Mouse (Mus musculus) lung, embryonic 15.5 days (tissue): Measurements from ENCODE around the gene Asah2. TPM values are rescaled to one million over a fixed set of nuclear protein-coding genes. Genes with fewer than 3 reads are reported as not detected.
"Not testable (repeated sequence)": the region's sequence is repeated elsewhere in the genome, so short reads cannot be mapped to it uniquely, and the experiment has no call there.

ENCODE experiments used
- ATAC-seq: fragments of 200-750 bp; cut with Nextera tagmentation; 2 replicates; pipeline ENCODE4 v1.8.0; 2017; ENCODE audit warnings: moderate number of reproducible peaks, borderline replicate concordance; ENCODE audit not compliant: low FRiP score, low TSS enrichment; ENCODE audit errors: extremely low read depth
- H3K27ac ChIP-seq: fragments of 300-500 bp; sonication (generic); 2 replicates; pipeline ENCODE4 v1.5.1; 2015; ENCODE audit warnings: moderate library complexity, mild to moderate bottlenecking, inconsistent platforms
- H3K27me3 ChIP-seq: fragments of 300-500 bp; sonication (generic); 2 replicates; pipeline ENCODE4 v1.6.1; 2015; ENCODE audit warnings: inconsistent platforms
- H3K36me3 ChIP-seq: fragments of 300-500 bp; sonication (generic); 2 replicates; pipeline ENCODE4 v1.6.1; 2015; ENCODE audit warnings: inconsistent platforms
- H3K4me1 ChIP-seq: fragments of 300-500 bp; sonication (generic); 2 replicates; pipeline ENCODE4 v1.6.1; 2015; ENCODE audit warnings: inconsistent platforms
- H3K4me2 ChIP-seq: fragments of 300-500 bp; sonication (generic); 2 replicates; pipeline ENCODE4 v1.6.1; 2015; ENCODE audit warnings: inconsistent platforms, mild to moderate bottlenecking, moderate library complexity
- H3K4me3 ChIP-seq: fragments of 300-500 bp; sonication (generic); 2 replicates; pipeline ENCODE4 v1.5.1; 2015; ENCODE audit warnings: mild to moderate bottlenecking, inconsistent platforms
- H3K9ac ChIP-seq: fragments of 300-500 bp; sonication (generic); 2 replicates; pipeline ENCODE4 v1.6.1; 2015; ENCODE audit warnings: inconsistent platforms
- H3K9me3 ChIP-seq: fragments of 300-500 bp; sonication (generic); 2 replicates; pipeline ENCODE4 v1.6.1; 2016; ENCODE audit warnings: inconsistent platforms
- WGBS: fragments of 180-500 bp; shearing (Covaris S2); methylation state at CpG from one replicate; pipeline ENCODE4 v1.1.7; 2015; 5-methylcytosine and 5-hydroxymethylcytosine counted together
- polyA plus RNA-seq: library from polyadenylated mRNA; unstranded; fragments of >200 nt; fragmentation: Nextera tagmentation; extraction: Ambion mirVana; gene quantifications from 2 replicates; pipeline ENCODE4 v1.2.1, GENCODE M21; 2015

Gene Asah2
- polyA plus RNA-seq, 1 experiment from 2014 or later = 1.6 TPM

GRCm38 (mm10) chr19:32092358-32092757, 15.7 kb downstream of the Asah2 start:
- Histone ChIP-seq H3K27me3 (no peaks in the 10 kb centered on the region), H3K4me1 (no peaks in the 10 kb centered on the region), H3K27ac (no peak overlapping the region), H3K4me2 (no peak overlapping the region), H3K9me3 (no peaks in the 10 kb centered on the region), H3K4me3 (no peak overlapping the region), H3K9ac (no peak overlapping the region), H3K36me3 (no peaks in the 10 kb centered on the region)
- 81% methylated on average over 4 of the region's 4 CpGs for WGBS
- ATAC-seq = no peak

- Histone ChIP-seq H3K4me1 (no peaks in the 10 kb centered on the region), H3K4me3 (no peak overlapping the region), H3K9me3 (no peaks in the 10 kb centered on the region), H3K27me3 (no peaks in the 10 kb centered on the region), H3K27ac (no peak overlapping the region), H3K36me3 (no peaks in the 10 kb centered on the region), H3K4me2 (no peak overlapping the region), H3K9ac (no peak overlapping the region)
- no peak for ATAC-seq
- WGBS = 89% methylated on average over 4 of the region's 4 CpGs
These were observed 17.2 kb downstream of the Asah2 start for GRCm38 (mm10) chr19:32090804-32091203.

- Histone ChIP-seq H3K4me1 (no peaks in the 10 kb centered on the region), H3K4me2 (no peak overlapping the region), H3K4me3 (no peak overlapping the region), H3K27me3 (no peaks in the 10 kb centered on the region), H3K9ac (no peak overlapping the region), H3K36me3 (no peaks in the 10 kb centered on the region), H3K9me3 (no peaks in the 10 kb centered on the region), H3K27ac (no peak overlapping the region)
- 88% methylated on average over 1 of the region's 1 CpGs for WGBS
- no peak for ATAC-seq
These were observed 19.4 kb downstream of the Asah2 start for GRCm38 (mm10) chr19:32088570-32088969.

GRCm38 (mm10) chr19:32087736-32088470, 20.1 kb downstream of the Asah2 start:
- Histone ChIP-seq H3K4me2 (no peak overlapping the region), H3K27ac (no peak overlapping the region), H3K4me1 (no peaks in the 10 kb centered on the region), H3K4me3 (no peak overlapping the region), H3K36me3 (no peaks in the 10 kb centered on the region), H3K27me3 (no peaks in the 10 kb centered on the region), H3K9ac (no peak overlapping the region), H3K9me3 (no peaks in the 10 kb centered on the region)
- WGBS = 75% methylated on average over 6 of the region's 6 CpGs
- no peak for ATAC-seq

- H3K27me3 ChIP-seq, H3K9ac ChIP-seq, H3K4me3 ChIP-seq, H3K4me1 ChIP-seq, ATAC-seq, H3K36me3 ChIP-seq, H3K27ac ChIP-seq, H3K9me3 ChIP-seq, H3K4me2 ChIP-seq: not testable (repeated sequence)
- 77% methylated on average over 1 of the region's 1 CpGs for WGBS
These were observed 23.2 kb downstream of the Asah2 start for GRCm38 (mm10) chr19:32084813-32085212.

- H3K9ac ChIP-seq = no peak overlapping the region
- no peak overlapping the region for H3K4me3 ChIP-seq
- WGBS = 69% methylated on average over 2 of the region's 2 CpGs
- H3K27me3 ChIP-seq = no peaks in the 10 kb centered on the region
- no peak overlapping the region for H3K27ac ChIP-seq
- H3K4me2 ChIP-seq = no peak overlapping the region
- H3K36me3 ChIP-seq = no peaks in the 10 kb centered on the region
- no peak for ATAC-seq
- H3K4me1 ChIP-seq = no peaks in the 10 kb centered on the region
- H3K9me3 ChIP-seq = no peaks in the 10 kb centered on the region
These were observed 37.7 kb downstream of the Asah2 start for GRCm38 (mm10) chr19:32070340-32070739.

- WGBS = 49% methylated on average over 2 of the region's 2 CpGs
- H3K27me3 ChIP-seq = no peaks in the 10 kb centered on the region
- H3K9ac ChIP-seq = no peak overlapping the region
- ATAC-seq = peak; percentile 57; the same call in 1 of the 2 replicates
- no peak overlapping the region for H3K4me3 ChIP-seq
- no peaks in the 10 kb centered on the region for H3K36me3 ChIP-seq
- 0 out of 2 replicates have a peak, but pooled peaks cover 3% of the 10 kb centered on the region for H3K4me1 ChIP-seq
- no peak overlapping the region for H3K27ac ChIP-seq
- H3K9me3 ChIP-seq = no peaks in the 10 kb centered on the region
- H3K4me2 ChIP-seq = no peak overlapping the region
These were observed 38.4 kb downstream of the Asah2 start for GRCm38 (mm10) chr19:32069598-32069997.

- Histone ChIP-seq H3K27me3 (no peaks in the 10 kb centered on the region), H3K27ac (no peak overlapping the region), H3K4me1 (0 out of 2 replicates have a peak, but pooled peaks cover 3% of the 10 kb centered on the region), H3K4me2 (no peak overlapping the region), H3K36me3 (no peaks in the 10 kb centered on the region), H3K4me3 (no peak overlapping the region), H3K9me3 (no peaks in the 10 kb centered on the region), H3K9ac (no peak overlapping the region)
- 65% methylated on average over 4 of the region's 4 CpGs for WGBS
- no peak for ATAC-seq
These were observed 40.3 kb downstream of the Asah2 start for GRCm38 (mm10) chr19:32067669-32068068.

- H3K27ac ChIP-seq = no peak overlapping the region
- H3K9ac ChIP-seq = no peak overlapping the region
- no peaks in the 10 kb centered on the region for H3K9me3 ChIP-seq
- H3K36me3 ChIP-seq = no peaks in the 10 kb centered on the region
- no peak for ATAC-seq
- H3K4me3 ChIP-seq = no peak overlapping the region
- H3K4me1 ChIP-seq = 0 out of 2 replicates have a peak, but pooled peaks cover 3% of the 10 kb centered on the region
- 80% methylated on average over 1 of the region's 1 CpGs for WGBS
- H3K27me3 ChIP-seq = no peaks in the 10 kb centered on the region
- no peak overlapping the region for H3K4me2 ChIP-seq
These were observed 46.7 kb downstream of the Asah2 start for GRCm38 (mm10) chr19:32061294-32061693.

GRCm38 (mm10) chr19:32056252-32056651, 51.8 kb downstream of the Asah2 start:
- no peaks in the 10 kb centered on the region for H3K36me3 ChIP-seq
- H3K27ac ChIP-seq = no peak overlapping the region
- no peaks in the 10 kb centered on the region for H3K27me3 ChIP-seq
- ATAC-seq = no peak
- H3K9me3 ChIP-seq = no peaks in the 10 kb centered on the region
- H3K4me3 ChIP-seq = no peak overlapping the region
- no peak overlapping the region for H3K9ac ChIP-seq
- H3K4me1 ChIP-seq = no peaks in the 10 kb centered on the region
- no peak overlapping the region for H3K4me2 ChIP-seq
- 88% methylated on average over 1 of the region's 1 CpGs for WGBS

- Histone ChIP-seq H3K36me3 (no peaks in the 10 kb centered on the region), H3K9me3 (no peaks in the 10 kb centered on the region), H3K9ac (no peak overlapping the region), H3K4me2 (no peak overlapping the region), H3K4me3 (no peak overlapping the region), H3K27me3 (no peaks in the 10 kb centered on the region), H3K27ac (no peak overlapping the region), H3K4me1 (no peaks in the 10 kb centered on the region)
- 52% methylated on average over 1 of the region's 1 CpGs for WGBS
- ATAC-seq = no peak
These were observed 52.3 kb downstream of the Asah2 start for GRCm38 (mm10) chr19:32055725-32056124.

- H3K4me3 ChIP-seq = no peak overlapping the region
- H3K4me1 ChIP-seq = no peaks in the 10 kb centered on the region
- no peaks in the 10 kb centered on the region for H3K36me3 ChIP-seq
- H3K4me2 ChIP-seq = no peak overlapping the region
- no peak overlapping the region for H3K27ac ChIP-seq
- H3K9ac ChIP-seq = no peak overlapping the region
- H3K9me3 ChIP-seq = no peaks in the 10 kb centered on the region
- H3K27me3 ChIP-seq = no peaks in the 10 kb centered on the region
- ATAC-seq = no peak
- 82% methylated on average over 2 of the region's 2 CpGs for WGBS
These were observed 56.8 kb downstream of the Asah2 start for GRCm38 (mm10) chr19:32051251-32051650.
